Mouse (Mus musculus): ENCODE data around the gene Abcc3.
"Not testable (repeated sequence)": the region's sequence is repeated elsewhere in the genome, so short reads cannot be mapped to it uniquely, and the experiment has no call there.

Gene Abcc3

GRCm38 (mm10) chr11:94402731-94403130 is 9.9 kb upstream of the Abcc3 start:
- no peak for DNase-seq (ENCODE audit: low spot score in 2 of 2)

- not testable (repeated sequence) for DNase-seq (ENCODE audit: low spot score in 2 of 2)
These were observed 9.2 kb upstream of the Abcc3 start for GRCm38 (mm10) chr11:94402029-94402428.

GRCm38 (mm10) chr11:94400996-94401395 is 8.2 kb upstream of the Abcc3 start:
- DNase-seq (ENCODE audit: low spot score in 2 of 2): no peak

- DNase-seq (ENCODE audit: low spot score in 2 of 2): no peak
These were observed 1.3 kb upstream of the Abcc3 start for GRCm38 (mm10) chr11:94394107-94394506.

GRCm38 (mm10) chr11:94393490-94393889 is 693 bp upstream of the Abcc3 start:
- not testable (repeated sequence) for DNase-seq (ENCODE audit: low spot score in 2 of 2)

GRCm38 (mm10) chr11:94391661-94392060 is 1.1 kb downstream of the Abcc3 start:
- no peak for DNase-seq (ENCODE audit: low spot score in 2 of 2)

- no peak for DNase-seq (ENCODE audit: low spot score in 2 of 2)
These were observed 2.0 kb downstream of the Abcc3 start for GRCm38 (mm10) chr11:94390825-94391224.

GRCm38 (mm10) chr11:94389724-94390396 is 2.9 kb downstream of the Abcc3 start:
- no peak for DNase-seq (ENCODE audit: low spot score in 2 of 2)

- no peak for DNase-seq (ENCODE audit: low spot score in 2 of 2)
These were observed 3.8 kb downstream of the Abcc3 start for GRCm38 (mm10) chr11:94389021-94389420.

- DNase-seq (ENCODE audit: low spot score in 2 of 2): no peak
These were observed 5.0 kb downstream of the Abcc3 start for GRCm38 (mm10) chr11:94387756-94388155.

- DNase-seq (ENCODE audit: low spot score in 2 of 2): peak; percentile 32 to 56
These were observed 6.6 kb downstream of the Abcc3 start for GRCm38 (mm10) chr11:94385977-94386771.

GRCm38 (mm10) chr11:94379736-94380135 is 13.1 kb downstream of the Abcc3 start:
- DNase-seq (ENCODE audit: low spot score in 2 of 2): no peak

GRCm38 (mm10) chr11:94379061-94379460 is 13.7 kb downstream of the Abcc3 start:
- no peak for DNase-seq (ENCODE audit: low spot score in 2 of 2)

- no peak for DNase-seq (ENCODE audit: low spot score in 2 of 2)
These were observed 18.4 kb downstream of the Abcc3 start for GRCm38 (mm10) chr11:94374276-94374948.

- no peak for DNase-seq (ENCODE audit: low spot score in 2 of 2)
These were observed 22.0 kb downstream of the Abcc3 start for GRCm38 (mm10) chr11:94370809-94371208.

GRCm38 (mm10) chr11:94369981-94370380 is 22.8 kb downstream of the Abcc3 start:
- no peak for DNase-seq (ENCODE audit: low spot score in 2 of 2)

- DNase-seq (ENCODE audit: low spot score in 2 of 2): no peak
These were observed 27.5 kb downstream of the Abcc3 start for GRCm38 (mm10) chr11:94365340-94365739.

GRCm38 (mm10) chr11:94363690-94364089 is 29.1 kb downstream of the Abcc3 start:
- DNase-seq (ENCODE audit: low spot score in 2 of 2): no peak

- DNase-seq (ENCODE audit: low spot score in 2 of 2): no peak
These were observed 30.7 kb downstream of the Abcc3 start for GRCm38 (mm10) chr11:94362101-94362500.

GRCm38 (mm10) chr11:94361166-94361870 is 31.5 kb downstream of the Abcc3 start:
- DNase-seq (ENCODE audit: low spot score in 2 of 2): no peak

GRCm38 (mm10) chr11:94359168-94359567 is 33.6 kb downstream of the Abcc3 start:
- no peak for DNase-seq (ENCODE audit: low spot score in 2 of 2)

Measured in spleen, postnatal 10 days (tissue).